Mouse (Mus musculus): ENCODE results near the gene Smad6.

DNA sequence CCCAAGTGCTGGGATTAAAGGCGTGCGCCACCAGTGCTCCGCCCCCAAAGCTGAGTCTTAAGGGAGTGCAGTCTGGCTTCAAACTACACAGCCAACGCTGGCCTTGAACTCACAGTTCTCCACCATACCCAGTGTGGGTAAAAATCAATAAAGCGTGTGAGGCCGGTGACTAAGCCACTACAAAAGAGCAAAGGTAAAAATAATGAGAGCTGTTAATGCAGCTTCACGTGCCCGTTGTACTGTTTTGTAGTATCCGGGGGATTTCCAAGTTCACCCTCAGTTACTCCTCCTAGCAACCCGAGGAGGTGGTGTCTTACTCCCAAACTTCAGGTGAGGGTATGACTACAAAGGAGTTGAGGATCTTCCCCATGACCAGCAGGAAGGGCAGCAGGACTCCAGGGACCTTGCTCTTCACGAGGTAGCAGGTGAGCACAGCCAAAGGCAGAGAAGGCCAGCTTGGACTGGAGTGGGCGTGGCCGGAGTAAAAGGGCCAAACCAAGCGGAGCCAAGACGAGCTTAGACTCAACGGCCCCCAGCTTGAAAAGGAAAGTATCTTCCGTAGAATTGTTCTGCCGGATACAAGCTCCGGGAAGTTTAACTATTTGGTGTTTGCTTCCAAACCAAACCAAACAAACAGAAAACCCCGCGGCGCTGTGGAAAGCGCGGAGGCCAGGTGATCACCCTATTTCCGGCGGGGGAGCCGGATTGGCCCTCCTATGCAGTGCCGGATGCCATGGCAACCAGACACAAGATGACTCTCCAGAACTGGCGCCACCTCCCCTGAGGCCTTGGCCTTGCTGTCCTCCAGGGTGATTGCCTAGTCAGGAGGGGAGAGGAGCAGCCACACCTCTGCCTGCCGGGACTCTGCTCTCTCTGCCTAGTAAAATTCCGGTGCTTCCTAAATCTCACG, 27.9 kb upstream of the Smad6 start:
- no peak for TF ChIP-seq POLR2A (IDR thresholded peaks at IDR 0.05; ENCODE audit: extremely low read depth, insufficient read depth, low read length)
- TF ChIP-seq CTCF (IDR thresholded peaks at IDR 0.05; ENCODE audit: low read depth, low read length), result no peak
